Mouse (Mus musculus): Measurements from ENCODE around the gene Psen2.

DNA sequence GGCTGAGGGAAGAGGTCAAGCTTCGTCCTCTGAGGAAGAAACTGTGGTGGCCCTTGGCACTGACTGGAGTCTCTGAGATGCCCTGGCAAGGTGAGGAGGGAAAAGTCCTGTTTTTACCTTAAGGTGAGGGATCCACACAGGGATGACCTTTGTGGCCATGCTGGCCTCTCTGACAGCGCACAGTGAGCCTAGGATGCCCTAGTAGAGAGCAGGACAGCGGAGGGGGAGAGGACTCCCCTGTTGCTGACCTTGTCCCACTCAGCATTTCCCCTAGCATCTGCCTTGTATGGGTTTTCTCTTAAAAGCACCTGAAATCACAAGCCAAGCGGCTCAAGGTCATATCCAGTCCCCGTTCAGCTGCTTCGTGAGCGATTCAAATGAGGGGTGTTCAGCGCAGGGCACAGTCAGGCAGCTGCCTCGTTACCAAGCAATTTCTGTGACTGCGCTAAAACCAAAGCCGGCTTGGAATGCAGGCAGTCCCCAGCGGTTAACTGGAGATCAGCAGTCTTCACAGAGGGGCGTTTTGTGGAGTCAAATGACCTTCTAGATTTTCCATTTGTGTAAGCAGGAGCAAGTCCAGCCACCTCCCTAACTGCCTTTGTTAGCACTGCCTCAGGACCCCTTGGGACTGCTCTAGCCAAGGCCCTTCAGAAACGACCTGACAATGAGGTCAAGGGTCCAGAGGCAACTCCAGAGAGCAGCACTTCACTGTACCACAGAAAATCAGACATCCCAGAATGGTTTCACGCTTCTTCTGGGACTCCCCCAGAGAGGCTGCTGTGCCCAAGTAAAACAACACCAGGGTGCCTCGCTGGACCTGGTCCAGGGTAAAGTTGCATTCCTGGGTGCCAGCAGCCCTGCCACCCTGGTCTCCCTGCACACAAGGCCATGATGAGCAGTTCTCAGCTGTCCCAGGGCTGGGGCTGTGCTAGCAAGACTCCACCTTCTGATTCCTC, 20.9 kb upstream of the Psen2 start:
- TF ChIP-seq CTCF (IDR thresholded peaks at IDR 0.05; ENCODE audit: control insufficient read depth, insufficient read depth, low read length) (no peak), POLR2A (IDR thresholded peaks at IDR 0.05; ENCODE audit: borderline replicate concordance, control insufficient read depth, low read depth, low read length) (no peak)

Measured in bone marrow, adult 2 months (tissue).